Mouse (Mus musculus) hindbrain, embryonic 12.5 days (tissue): ENCODE data around the gene Tnfrsf23. TPM values are rescaled to one million over a fixed set of nuclear protein-coding genes. Genes with fewer than 3 reads are reported as not detected.

Experiments used
- ATAC-seq: fragments of 200-750 bp; cut with Nextera tagmentation; 2 replicates; pipeline ENCODE4 v1.8.0; 2017; ENCODE audit warnings: moderate TSS enrichment; ENCODE audit not compliant: low FRiP score
- H3K27ac ChIP-seq: fragments of 300-500 bp; sonication (generic); 2 replicates; pipeline ENCODE4 v1.5.1; 2016; ENCODE audit warnings: mild to moderate bottlenecking
- H3K27me3 ChIP-seq: fragments of 300-500 bp; sonication (generic); 2 replicates; pipeline ENCODE4 v1.6.1; 2016; ENCODE audit warnings: mild to moderate bottlenecking
- H3K36me3 ChIP-seq: fragments of 300-500 bp; sonication (generic); 2 replicates; pipeline ENCODE4 v1.6.1; 2016; ENCODE audit warnings: mild to moderate bottlenecking
- H3K4me1 ChIP-seq: fragments of 300-500 bp; sonication (generic); 2 replicates; pipeline ENCODE4 v1.6.1; 2016
- H3K4me2 ChIP-seq: fragments of 300-500 bp; sonication (generic); replicated peaks from 2 replicates; pipeline ENCODE4 v1.6.1; 2016; ENCODE audit warnings: mild to moderate bottlenecking
- H3K4me3 ChIP-seq: fragments of 300-500 bp; sonication (generic); 2 replicates; pipeline ENCODE4 v1.5.1; 2016; ENCODE audit warnings: mild to moderate bottlenecking
- H3K9ac ChIP-seq: fragments of 300-500 bp; sonication (generic); 2 replicates; pipeline ENCODE4 v1.6.1; 2016; ENCODE audit warnings: mild to moderate bottlenecking, moderate library complexity
- H3K9me3 ChIP-seq: fragments of 300-500 bp; sonication (generic); replicated peaks from 2 replicates; pipeline ENCODE4 v1.6.1; 2016; ENCODE audit warnings: mild to moderate bottlenecking
- WGBS: fragments of 180-500 bp; shearing (Covaris S2); methylation state at CpG from one replicate; pipeline ENCODE4 v1.1.7; 2016; 5-methylcytosine and 5-hydroxymethylcytosine counted together
- polyA plus RNA-seq: library from polyadenylated mRNA; unstranded; fragments of >200 nt; fragmentation: Nextera tagmentation; extraction: Ambion mirVana; gene quantifications from 2 replicates; pipeline ENCODE4 v1.2.1, GENCODE M21; 2016

Gene Tnfrsf23
- polyA plus RNA-seq: 0.63 and 0.80 TPM in 2 replicates

DNA sequence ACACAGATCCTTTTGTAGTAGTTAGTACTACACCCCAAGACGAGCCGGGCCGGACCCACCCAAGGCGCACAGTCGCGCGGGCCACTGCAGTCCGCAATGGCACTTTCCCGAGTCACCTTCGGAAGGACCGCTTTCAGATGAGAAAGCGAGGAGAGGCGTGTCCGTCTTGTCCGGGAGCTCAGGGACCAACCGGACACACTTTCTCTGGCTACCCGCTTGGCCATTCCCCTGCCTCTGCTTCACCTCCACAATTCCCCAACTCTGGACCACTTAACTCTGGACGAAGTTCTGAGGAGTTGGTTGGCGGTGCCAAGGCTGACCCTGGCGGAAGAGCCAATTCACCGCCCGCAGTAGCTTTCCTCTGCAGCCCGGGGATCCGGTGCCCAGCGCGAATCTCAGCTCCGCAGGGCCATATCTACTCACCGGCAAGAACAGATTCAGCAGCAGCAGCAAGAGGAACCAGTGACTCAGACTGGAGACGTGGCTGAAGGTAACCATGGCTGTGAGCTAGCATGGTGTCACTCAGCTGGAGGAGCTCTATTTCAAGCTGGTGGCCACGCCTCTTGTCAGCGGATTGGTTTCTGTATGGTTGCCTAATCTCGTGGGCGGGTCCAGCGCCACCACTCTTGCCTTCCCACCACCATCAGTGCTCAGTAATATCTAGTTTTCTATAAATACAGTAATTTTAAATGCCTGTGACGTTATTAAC lies at the start of gene Tnfrsf23:
Gene Tnfrsf23, minus strand, starts transcription at position 514 of the 709 bp plus-strand sequence.
- ATAC-seq: peak; percentile 85
- H3K4me2 ChIP-seq: peak within 1 kb of the TSS; percentile 73
- peak within 1 kb of the TSS; percentile 36 for H3K4me3 ChIP-seq
- H3K27ac ChIP-seq: no peak within 1 kb of the TSS
- peaks cover 29% of the 10 kb centered on the region for H3K36me3 ChIP-seq
- H3K4me1 ChIP-seq: peaks cover 5% of the 10 kb centered on the region; the same call in 1 of the 2 replicates
- peaks cover 6% of the 10 kb centered on the region; the same call in 1 of the 2 replicates for H3K27me3 ChIP-seq
- no peaks in the 10 kb centered on the region for H3K9me3 ChIP-seq
- 5% methylated on average over 35 of the region's 35 CpGs for WGBS
- H3K9ac ChIP-seq: no peak within 1 kb of the TSS

DNA sequence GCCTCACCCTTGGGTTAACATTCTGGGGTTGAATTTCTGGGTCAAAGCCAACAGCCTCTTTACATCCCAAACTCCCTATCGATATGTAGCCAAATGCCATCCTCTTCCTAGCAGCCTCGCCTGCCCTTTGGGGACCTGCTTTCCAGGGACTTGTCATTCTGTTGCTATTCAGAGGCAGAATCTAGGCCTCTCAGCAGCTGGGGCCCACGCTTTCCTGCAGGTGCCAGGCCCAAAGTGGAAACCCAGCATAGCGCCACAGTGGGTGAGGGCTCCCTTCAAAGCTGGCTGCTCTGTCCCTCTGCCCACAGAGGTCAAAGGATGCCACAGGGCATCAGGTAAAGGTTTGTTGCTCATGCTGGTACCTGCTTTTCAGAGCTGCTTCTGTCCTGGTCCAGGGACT lies 48.1 kb upstream of the Tnfrsf23 start:
- Histone ChIP-seq H3K4me2 (no peak overlapping the region), H3K27ac (no peak overlapping the region), H3K9me3 (no peaks in the 10 kb centered on the region), H3K4me3 (no peak overlapping the region), H3K27me3 (no peaks in the 10 kb centered on the region), H3K9ac (no peak overlapping the region), H3K4me1 (peaks cover 19% of the 10 kb centered on the region), H3K36me3 (no peaks in the 10 kb centered on the region)
- ATAC-seq: no peak
- 87% methylated on average over 4 of the region's 4 CpGs for WGBS

DNA sequence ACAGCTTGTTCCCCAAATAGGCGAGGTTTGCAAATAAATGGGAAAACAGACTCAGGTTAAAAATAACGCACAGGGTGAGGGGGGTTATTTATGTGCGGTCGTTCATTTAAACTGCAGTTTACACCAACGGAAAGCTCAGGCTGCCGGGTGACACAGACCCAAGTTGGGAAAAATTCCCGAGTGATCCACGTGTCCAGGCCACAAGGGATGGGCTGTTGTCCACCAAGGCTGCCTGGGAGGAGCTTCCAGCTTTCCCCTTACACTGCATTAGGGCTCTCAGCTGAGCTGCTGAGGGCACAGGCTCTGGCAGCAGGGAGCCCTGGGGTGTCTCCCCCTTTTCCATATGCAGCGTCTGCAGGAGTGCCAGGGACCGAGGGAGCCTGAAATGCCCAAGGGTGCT lies 44.2 kb upstream of the Tnfrsf23 start:
- no peaks in the 10 kb centered on the region for H3K36me3 ChIP-seq
- WGBS: 85% methylated on average over 10 of the region's 10 CpGs
- H3K4me2 ChIP-seq: no peak overlapping the region

DNA sequence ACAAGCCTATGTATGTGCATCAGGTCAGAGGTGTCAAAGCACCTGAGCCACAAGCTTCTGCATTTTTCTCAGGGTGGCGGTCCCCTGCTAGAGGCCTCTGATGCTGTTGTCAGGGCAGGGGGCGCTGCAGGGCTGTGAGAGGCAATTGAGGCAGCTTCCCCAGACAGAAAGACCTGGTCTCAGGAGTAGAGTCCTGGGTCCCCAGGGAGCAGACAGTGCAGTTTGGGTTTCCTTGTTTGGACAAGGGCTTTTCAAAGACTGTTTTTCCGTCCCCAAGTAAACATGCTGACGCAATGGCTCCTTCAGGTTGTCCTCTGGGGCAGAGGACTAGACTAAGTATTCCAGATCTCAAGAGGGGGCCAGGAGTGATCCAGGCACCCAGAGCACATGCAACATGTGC lies 40.7 kb upstream of the Tnfrsf23 start:
- WGBS: 69% methylated on average over 4 of the region's 4 CpGs
- no peak overlapping the region for H3K9ac ChIP-seq
- no peak overlapping the region for H3K4me2 ChIP-seq
- no peak for ATAC-seq
- H3K36me3 ChIP-seq: no peaks in the 10 kb centered on the region
- no peaks in the 10 kb centered on the region for H3K9me3 ChIP-seq
- H3K27me3 ChIP-seq: no peaks in the 10 kb centered on the region
- no peak overlapping the region for H3K27ac ChIP-seq
- H3K4me1 ChIP-seq: peaks cover 16% of the 10 kb centered on the region
- no peak overlapping the region for H3K4me3 ChIP-seq

More for the DNA sequence above, 44.2 kb upstream of the Tnfrsf23 start:
- Histone ChIP-seq H3K4me1 (peaks cover 12% of the 10 kb centered on the region), H3K4me3 (no peak overlapping the region), H3K9me3 (no peaks in the 10 kb centered on the region), H3K9ac (no peak overlapping the region), H3K27me3 (no peaks in the 10 kb centered on the region), H3K27ac (no peak overlapping the region)
- ATAC-seq: no peak

DNA sequence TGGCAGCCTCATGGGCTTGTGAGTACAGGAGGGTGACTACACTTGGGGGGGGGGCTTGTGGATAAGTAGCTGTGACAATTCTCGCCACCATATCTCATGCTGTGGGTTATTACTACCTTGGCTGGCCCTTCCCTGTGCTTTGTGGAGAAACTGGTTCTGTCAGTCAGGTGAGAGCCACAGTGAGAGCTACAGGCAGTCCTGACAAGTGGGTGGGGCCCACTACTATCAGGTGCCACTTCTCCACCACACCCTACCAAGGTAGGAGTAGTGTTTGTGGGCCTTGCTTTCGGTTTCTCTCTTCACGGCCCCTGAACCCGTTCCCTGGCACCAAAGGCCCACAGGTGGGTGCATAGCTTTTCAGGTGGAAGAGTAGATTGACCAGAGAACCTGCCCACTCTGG lies 38.2 kb upstream of the Tnfrsf23 start:
- Histone ChIP-seq H3K9me3 (no peaks in the 10 kb centered on the region), H3K4me2 (no peak overlapping the region), H3K9ac (no peak overlapping the region), H3K4me3 (no peak overlapping the region), H3K27me3 (no peaks in the 10 kb centered on the region), H3K36me3 (no peaks in the 10 kb centered on the region), H3K4me1 (peaks cover 15% of the 10 kb centered on the region), H3K27ac (no peak overlapping the region)
- ATAC-seq: no peak
- 92% methylated on average over 4 of the region's 4 CpGs for WGBS

DNA sequence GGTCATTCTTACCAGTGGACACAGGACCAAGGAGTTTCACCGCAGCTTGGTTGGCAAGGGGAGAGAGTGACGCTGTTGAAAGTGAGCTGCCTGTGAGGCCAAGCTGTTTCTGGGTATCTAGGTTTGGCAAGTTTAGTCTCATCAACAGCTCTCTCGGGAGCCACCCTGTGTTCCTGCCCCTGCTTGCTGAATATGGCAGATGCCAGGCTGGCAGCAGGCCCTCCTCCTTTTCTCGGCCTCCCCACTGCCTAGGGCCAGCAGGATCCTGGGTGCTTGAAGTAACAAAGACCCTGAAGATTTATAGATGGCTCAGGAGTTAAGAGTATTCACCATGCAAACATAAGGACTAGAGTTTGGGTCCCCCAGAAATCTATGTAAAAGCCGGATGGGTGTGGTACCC lies 37.0 kb upstream of the Tnfrsf23 start:
- Histone ChIP-seq H3K4me1 (peaks cover 18% of the 10 kb centered on the region), H3K9ac (no peak overlapping the region), H3K9me3 (no peaks in the 10 kb centered on the region), H3K4me3 (no peak overlapping the region), H3K27me3 (no peaks in the 10 kb centered on the region), H3K4me2 (no peak overlapping the region), H3K27ac (no peak overlapping the region), H3K36me3 (no peaks in the 10 kb centered on the region)
- WGBS: 86% methylated on average over 5 of the region's 5 CpGs
- no peak for ATAC-seq

DNA sequence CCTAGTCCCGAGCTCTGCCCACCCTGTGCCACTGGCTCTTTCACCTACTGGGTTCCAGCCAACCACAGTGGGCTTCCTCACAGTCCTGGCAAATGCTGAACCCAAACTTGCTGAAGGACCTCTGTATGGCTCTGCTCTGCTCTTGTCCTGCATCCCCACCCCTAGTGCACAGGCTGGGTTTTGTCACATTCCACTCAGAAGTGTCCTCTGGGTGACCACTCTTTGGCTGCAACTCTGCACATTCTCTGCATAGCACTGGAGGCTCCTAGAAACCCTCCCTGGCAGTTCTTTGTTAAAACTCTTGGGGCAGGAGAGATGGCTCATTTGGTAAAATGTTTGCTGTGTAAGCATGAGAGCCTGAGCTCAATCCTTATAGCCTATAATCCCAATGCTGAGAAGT lies 32.1 kb upstream of the Tnfrsf23 start:
- 79% methylated on average over 1 of the region's 1 CpGs for whole genome bisulfite sequencing
- no peaks in the 10 kb centered on the region for H3K9me3 ChIP-seq
- no peak overlapping the region for H3K4me2 ChIP-seq
- H3K36me3 ChIP-seq: peaks cover 25% of the 10 kb centered on the region
- H3K27ac ChIP-seq: no peak overlapping the region
- H3K4me1 ChIP-seq: peaks cover 9% of the 10 kb centered on the region
- H3K9ac ChIP-seq: no peak overlapping the region
- no peak for ATAC-seq
- no peak overlapping the region for H3K4me3 ChIP-seq
- no peaks in the 10 kb centered on the region for H3K27me3 ChIP-seq

DNA sequence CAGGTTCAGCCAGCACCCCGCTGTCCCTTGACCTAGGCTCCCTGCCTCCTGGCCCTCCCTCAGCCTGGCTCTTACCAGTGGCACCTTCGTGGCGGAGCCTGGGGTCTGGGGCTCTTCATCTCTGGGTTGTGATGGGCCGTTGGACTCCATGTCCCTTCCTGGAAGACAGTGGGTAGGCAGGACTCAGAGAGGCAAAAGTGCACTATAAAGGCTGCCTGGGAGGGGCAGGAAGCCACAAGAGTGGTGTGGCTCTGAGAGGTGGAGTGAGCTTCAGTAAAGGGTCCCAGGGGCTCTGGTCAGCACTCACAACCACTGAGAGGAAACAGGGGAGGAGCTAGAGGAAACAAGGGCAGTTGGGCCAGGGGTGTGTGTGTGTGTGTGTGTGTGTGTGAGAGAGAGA lies 27.7 kb upstream of the Tnfrsf23 start:
- ATAC-seq: no peak
- H3K9ac ChIP-seq: no peak overlapping the region
- H3K36me3 ChIP-seq: peaks cover 43% of the 10 kb centered on the region
- no peak overlapping the region for H3K4me3 ChIP-seq
- H3K27ac ChIP-seq: no peak overlapping the region
- no peak overlapping the region for H3K4me2 ChIP-seq
- no peaks in the 10 kb centered on the region for H3K27me3 ChIP-seq
- H3K4me1 ChIP-seq: peaks cover 4% of the 10 kb centered on the region; the same call in 1 of the 2 replicates
- H3K9me3 ChIP-seq: no peaks in the 10 kb centered on the region
- 87% methylated on average over 4 of the region's 4 CpGs for WGBS

DNA sequence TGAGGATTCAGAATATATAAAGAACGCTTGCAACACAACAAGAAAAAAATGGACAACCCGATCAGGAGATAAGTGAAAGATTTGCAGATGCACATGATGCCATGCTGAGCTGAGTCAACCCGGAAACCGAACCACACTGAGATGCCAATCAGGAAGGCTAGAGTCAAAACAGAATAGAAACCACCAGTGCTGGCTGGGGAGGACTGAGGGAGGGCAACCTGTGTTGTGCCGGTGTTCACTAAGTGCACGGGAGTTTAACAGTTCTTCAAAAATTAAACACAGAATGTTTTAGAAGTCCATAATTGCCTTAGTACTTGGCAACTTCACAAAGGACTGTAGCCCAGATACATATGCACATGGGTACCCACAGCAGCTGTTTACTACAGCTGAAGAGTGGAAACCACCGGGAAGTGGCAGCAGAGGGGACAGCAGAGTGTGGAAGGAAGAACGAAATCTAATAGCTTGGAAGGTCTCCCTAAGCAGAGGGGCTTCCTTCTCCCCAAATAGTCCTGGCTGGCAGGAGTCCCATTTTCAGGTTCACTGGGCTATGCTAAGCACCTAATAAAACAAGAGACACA lies 27.2 kb upstream of the Tnfrsf23 start:
- no peak overlapping the region for H3K9ac ChIP-seq
- H3K27ac ChIP-seq: no peak overlapping the region
- peaks cover 46% of the 10 kb centered on the region for H3K36me3 ChIP-seq
- H3K4me3 ChIP-seq: no peak overlapping the region
- no peak for ATAC-seq
- peaks cover 3% of the 10 kb centered on the region; the same call in 1 of the 2 replicates for H3K4me1 ChIP-seq
- no peaks in the 10 kb centered on the region for H3K9me3 ChIP-seq
- WGBS: 92% methylated on average over 8 of the region's 8 CpGs
- no peaks in the 10 kb centered on the region for H3K27me3 ChIP-seq
- H3K4me2 ChIP-seq: no peak overlapping the region

DNA sequence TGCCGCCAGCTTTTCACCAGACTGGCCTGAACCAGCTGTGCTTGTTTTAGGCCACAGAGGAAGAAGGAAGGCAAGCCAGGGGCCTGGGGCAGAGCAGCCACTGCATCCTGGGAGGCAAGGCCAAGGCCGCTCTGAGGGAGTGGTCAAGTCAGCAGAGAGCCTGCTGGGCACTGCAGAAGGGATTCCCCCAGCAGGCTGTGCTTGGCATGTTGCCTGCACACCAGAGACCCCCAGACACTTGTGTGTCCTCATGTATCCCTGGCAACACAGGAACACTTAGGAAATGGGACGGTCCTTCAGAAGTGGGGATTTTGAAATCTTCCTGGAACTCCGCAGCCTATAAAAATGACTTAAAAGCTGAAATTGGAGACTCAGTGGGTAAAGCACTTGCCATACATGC lies 26.4 kb upstream of the Tnfrsf23 start:
- H3K4me3 ChIP-seq: no peak overlapping the region
- H3K4me1 ChIP-seq: no peaks in the 10 kb centered on the region
- no peaks in the 10 kb centered on the region for H3K27me3 ChIP-seq
- H3K9ac ChIP-seq: no peak overlapping the region
- 70% methylated on average over 4 of the region's 4 CpGs for WGBS
- peaks cover 46% of the 10 kb centered on the region for H3K36me3 ChIP-seq
- H3K4me2 ChIP-seq: no peak overlapping the region
- ATAC-seq: no peak
- H3K27ac ChIP-seq: no peak overlapping the region
- H3K9me3 ChIP-seq: no peaks in the 10 kb centered on the region

DNA sequence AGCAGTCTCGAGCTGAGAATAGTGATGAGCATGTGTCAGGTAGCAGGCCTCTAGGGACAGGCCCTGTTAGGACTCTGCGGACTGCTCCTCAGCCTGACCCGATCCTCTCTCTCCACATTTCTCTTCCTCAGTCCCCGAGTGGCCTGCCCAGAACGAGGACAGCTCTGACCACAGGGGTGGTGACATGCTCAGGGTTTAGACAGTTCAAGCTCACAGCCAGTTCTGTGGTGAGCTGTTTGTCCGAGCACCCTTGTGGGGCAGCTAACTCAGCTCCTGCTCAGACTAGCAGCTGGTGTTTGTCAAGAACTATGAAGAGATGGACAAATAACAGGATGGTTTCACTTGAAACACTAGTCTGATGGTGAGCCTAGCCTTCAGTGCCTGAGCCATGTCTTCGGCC lies 25.7 kb upstream of the Tnfrsf23 start:
- Histone ChIP-seq H3K4me1 (no peaks in the 10 kb centered on the region), H3K27ac (no peak overlapping the region), H3K27me3 (no peaks in the 10 kb centered on the region), H3K9ac (no peak overlapping the region), H3K36me3 (peaks cover 46% of the 10 kb centered on the region), H3K9me3 (no peaks in the 10 kb centered on the region), H3K4me3 (no peak overlapping the region), H3K4me2 (no peak overlapping the region)
- WGBS: 87% methylated on average over 7 of the region's 7 CpGs
- ATAC-seq: no peak

DNA sequence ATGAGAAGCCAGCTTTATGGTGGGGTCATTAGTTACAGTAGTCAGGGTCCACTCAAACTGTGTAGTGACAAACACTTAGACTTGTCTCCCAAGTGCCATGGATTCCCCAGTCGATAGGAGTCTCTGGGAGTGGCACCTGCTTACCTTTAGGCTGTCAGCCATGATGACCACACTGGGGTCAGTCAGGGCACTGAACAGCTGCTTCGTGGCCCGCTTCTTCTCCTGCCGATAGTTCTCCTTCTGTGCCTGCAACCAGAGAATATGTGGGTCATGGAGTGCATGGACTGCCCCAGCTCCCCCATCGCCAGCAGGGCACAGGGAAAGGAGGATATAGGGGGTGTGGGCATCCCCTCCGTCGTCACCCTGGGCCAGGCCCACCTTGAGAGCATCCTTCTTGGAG lies 23.7 kb upstream of the Tnfrsf23 start:
- no peaks in the 10 kb centered on the region for H3K9me3 ChIP-seq
- H3K27me3 ChIP-seq: no peaks in the 10 kb centered on the region
- H3K4me1 ChIP-seq: no peaks in the 10 kb centered on the region
- H3K36me3 ChIP-seq: peaks cover 36% of the 10 kb centered on the region
- H3K9ac ChIP-seq: no peak overlapping the region
- ATAC-seq: no peak
- H3K27ac ChIP-seq: no peak overlapping the region
- WGBS: 84% methylated on average over 7 of the region's 7 CpGs
- H3K4me2 ChIP-seq: no peak overlapping the region
- no peak overlapping the region for H3K4me3 ChIP-seq
